Mouse (Mus musculus): ENCODE measurements around the gene Evl. TPM values are rescaled to one million over a fixed set of nuclear protein-coding genes. Genes with fewer than 3 reads are reported as not detected.

Gene Evl
- total and polyA plus RNA-seq, 3 experiments = 3.2 to 29.3 (median 11.3) TPM

DNA sequence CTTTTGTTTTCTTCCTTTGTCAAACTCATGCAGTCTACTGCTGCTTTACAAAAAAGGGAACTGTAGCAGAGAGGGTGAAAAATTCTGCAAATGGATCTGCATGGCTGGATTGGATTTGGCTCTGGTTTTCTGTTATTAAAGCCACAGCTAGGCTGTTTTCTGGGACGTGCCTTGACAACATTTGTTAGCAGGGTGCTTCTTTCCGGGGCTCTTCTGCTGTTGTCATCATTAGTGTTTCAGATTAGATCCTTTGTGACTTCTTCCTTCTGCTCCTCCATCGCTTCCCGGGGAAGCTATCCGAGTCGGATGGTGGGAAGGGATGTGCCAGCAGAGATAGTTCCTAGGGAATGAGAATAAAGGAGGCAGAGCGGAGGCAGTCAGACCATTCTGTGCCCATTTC, 51.8 kb downstream of the Evl start:
- in situ Hi-C loops (cut with MboI; ENCODE audit: low pct_ligation_motif_present, low pct_unique_long_range_greater_than_20kb, low sequenced_read_pairs) (loop anchor here (25.0 kb wide), 1 partner anchor 156 kb away; no protein-coding TSS in a partner anchor), dilution Hi-C loops (cut with MboI; ENCODE audit: extremely low pct_ligation_motif_present, extremely low pct_unique_long_range_greater_than_20kb, low sequenced_read_pairs) (no loop called here)
- Histone ChIP-seq H3K27ac (ENCODE audit: insufficient read depth, low read depth) (no peak overlapping the region), H3K9ac (ENCODE audit: insufficient read depth, low read depth) (no peak overlapping the region), H3K36me3 (replicated peaks in 1 of 2; ENCODE audit: control insufficient read depth in 1 of 2, insufficient read depth in 1 of 2, low read length in 1 of 2) (no peaks in the 10 kb centered on the region), H3K27me3 (replicated peaks) (peaks cover 31% of the 10 kb centered on the region), H3K9me3 (replicated peaks; ENCODE audit: low read length) (no peaks in the 10 kb centered on the region), H3K4me1 (ENCODE audit: control insufficient read depth in 1 of 2, insufficient read depth in 2 of 2) (no peaks in the 10 kb centered on the region), H3K4me2 (ENCODE audit: insufficient read depth, low read depth, poor library complexity, severe bottlenecking) (no peak overlapping the region), H3K4me3 (replicated peaks in 1 of 3; ENCODE audit: low read depth in 2 of 3, low read length in 2 of 3, poor library complexity in 1 of 3) (no peak overlapping the region), H3K79me2 (replicated peaks; ENCODE audit: control insufficient read depth, extremely low read depth, insufficient read depth, poor library complexity, severe bottlenecking) (no peaks in the 10 kb centered on the region)
- no peak for DNase-seq (ENCODE audit: extremely low read depth)
- TF ChIP-seq PAX5 (IDR thresholded peaks at IDR 0.05; ENCODE audit: low read length) = no peak
- TF ChIP-seq IRF4 (IDR thresholded peaks at IDR 0.05; ENCODE audit: low read depth, low read length) = no peak
- TF ChIP-seq E2F4 (IDR thresholded peaks at IDR 0.05; ENCODE audit: insufficient replicate concordance, low read depth, low read length) = no peak
- no peak for TF ChIP-seq RCOR1 (conservative IDR thresholded peaks at IDR 0.05; ENCODE audit: low read depth, low read length)
- no peak for TF ChIP-seq ZC3H11A (IDR thresholded peaks at IDR 0.05; ENCODE audit: low read depth, low read length)
- TF ChIP-seq NELFE (IDR thresholded peaks at IDR 0.05; ENCODE audit: low read depth, low read length) = no peak
- no peak for TF ChIP-seq EP300 (IDR thresholded peaks at IDR 0.05; ENCODE audit: low read length)
- TF ChIP-seq TBP (conservative IDR thresholded peaks at IDR 0.05; ENCODE audit: low read depth, low read length) = no peak
- TF ChIP-seq MXI1 (IDR thresholded peaks at IDR 0.05; ENCODE audit: low read depth, low read length) = no peak
- TF ChIP-seq JUND (conservative IDR thresholded peaks at IDR 0.05; ENCODE audit: low read depth, low read length) = no peak
- TF ChIP-seq SMC3 (IDR thresholded peaks at IDR 0.05; ENCODE audit: low read depth, low read length) = no peak
- TF ChIP-seq BHLHE40 (IDR thresholded peaks at IDR 0.05; ENCODE audit: low read depth, low read length) = no peak
- no peak for TF ChIP-seq ZNF384 (IDR thresholded peaks at IDR 0.05; ENCODE audit: low read depth, low read length)
- no peak for TF ChIP-seq RAD21 (IDR thresholded peaks at IDR 0.05; ENCODE audit: low read depth, low read length)
- TF ChIP-seq MAX (IDR thresholded peaks at IDR 0.05; ENCODE audit: low read length) = no peak

DNA sequence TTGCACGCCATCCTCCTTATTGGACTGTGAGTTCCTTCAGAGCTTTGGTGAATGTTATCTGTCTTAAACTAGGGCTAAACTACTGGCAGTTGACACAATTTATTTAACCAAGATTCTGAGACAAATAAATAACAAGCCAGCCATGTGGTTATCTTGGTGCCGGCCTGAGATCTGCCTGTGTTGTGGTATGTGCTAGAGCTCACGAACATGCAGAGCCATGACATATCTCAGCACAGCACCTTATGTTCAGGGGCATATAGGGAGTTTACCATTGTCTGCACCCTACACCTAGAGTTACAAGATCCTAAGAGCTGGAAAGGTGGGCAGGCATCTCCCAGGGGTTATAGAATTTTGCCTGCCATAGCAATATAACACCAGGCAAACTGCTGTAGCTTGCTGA, 54.9 kb downstream of the Evl start:
- no peak overlapping the region for H3K9ac ChIP-seq (ENCODE audit: insufficient read depth, low read depth)
- no peak overlapping the region for H3K4me3 ChIP-seq (replicated peaks in 1 of 3; ENCODE audit: low read depth in 2 of 3, low read length in 2 of 3, poor library complexity in 1 of 3)
- no peaks in the 10 kb centered on the region for H3K36me3 ChIP-seq (replicated peaks in 1 of 2; ENCODE audit: control insufficient read depth in 1 of 2, insufficient read depth in 1 of 2, low read length in 1 of 2)
- no peaks in the 10 kb centered on the region for H3K9me3 ChIP-seq (replicated peaks; ENCODE audit: low read length)
- in situ Hi-C loops (cut with MboI; ENCODE audit: low pct_ligation_motif_present, low pct_unique_long_range_greater_than_20kb, low sequenced_read_pairs) = loop anchor here (25.0 kb wide), 1 partner anchor 153 kb away; no protein-coding TSS in a partner anchor
- TF ChIP-seq PAX5 (IDR thresholded peaks at IDR 0.05; ENCODE audit: low read length) (no peak), HCFC1 (IDR thresholded peaks at IDR 0.05; ENCODE audit: low read depth, low read length) (no peak), POLR2AphosphoS2 (IDR thresholded peaks at IDR 0.05; ENCODE audit: low read depth, low read length) (no peak), RCOR1 (conservative IDR thresholded peaks at IDR 0.05; ENCODE audit: low read depth, low read length) (no peak), SIN3A (IDR thresholded peaks at IDR 0.05; ENCODE audit: low read length) (no peak), ZNF384 (IDR thresholded peaks at IDR 0.05; ENCODE audit: low read depth, low read length) (no peak)
- no peaks in the 10 kb centered on the region for H3K4me1 ChIP-seq (ENCODE audit: control insufficient read depth in 1 of 2, insufficient read depth in 2 of 2)
- H3K79me2 ChIP-seq (replicated peaks; ENCODE audit: control insufficient read depth, extremely low read depth, insufficient read depth, poor library complexity, severe bottlenecking) = no peaks in the 10 kb centered on the region
- dilution Hi-C loops (cut with MboI; ENCODE audit: extremely low pct_ligation_motif_present, extremely low pct_unique_long_range_greater_than_20kb, low sequenced_read_pairs) = no loop called here
- DNase-seq (ENCODE audit: extremely low read depth) = no peak
- H3K27me3 ChIP-seq (replicated peaks) = peaks cover 20% of the 10 kb centered on the region
- H3K27ac ChIP-seq (ENCODE audit: insufficient read depth, low read depth) = no peak overlapping the region
- no peak overlapping the region for H3K4me2 ChIP-seq (ENCODE audit: insufficient read depth, low read depth, poor library complexity, severe bottlenecking)
